Mouse (Mus musculus) midbrain, embryonic 12.5 days (tissue): ENCODE measurements at regions not wholly inside any gene's neighbourhood (a gene's known extent, or its start where the extent isn't known, plus 50 kb on each side); places are given as distances from the start of the nearest gene placed in this dataset.

ENCODE experiments used
- ATAC-seq: fragments of 200-750 bp; cut with Nextera tagmentation; 2 replicates; pipeline ENCODE4 v1.8.0; 2017; ENCODE audit warnings: low read depth, moderate TSS enrichment, moderate library complexity; ENCODE audit not compliant: low FRiP score
- H3K27ac ChIP-seq: fragments of 300-500 bp; sonication (generic); replicated peaks from 2 replicates; pipeline ENCODE4 v1.5.1; 2016; ENCODE audit warnings: mild to moderate bottlenecking
- H3K27me3 ChIP-seq: fragments of 300-500 bp; sonication (generic); 2 replicates; pipeline ENCODE4 v1.6.1; 2016; ENCODE audit warnings: mild to moderate bottlenecking
- H3K36me3 ChIP-seq: fragments of 300-500 bp; sonication (generic); 2 replicates; pipeline ENCODE4 v1.6.1; 2016
- H3K4me1 ChIP-seq: fragments of 300-500 bp; sonication (generic); 2 replicates; pipeline ENCODE4 v1.6.1; 2016
- H3K4me2 ChIP-seq: fragments of 300-500 bp; sonication (generic); replicated peaks from 2 replicates; pipeline ENCODE4 v1.6.1; 2016; ENCODE audit warnings: mild to moderate bottlenecking, moderate library complexity
- H3K4me3 ChIP-seq: fragments of 300-500 bp; sonication (generic); 2 replicates; pipeline ENCODE4 v1.5.1; 2016; ENCODE audit warnings: mild to moderate bottlenecking
- H3K9ac ChIP-seq: fragments of 300-500 bp; sonication (generic); replicated peaks from 2 replicates; pipeline ENCODE4 v1.6.1; 2016; ENCODE audit warnings: mild to moderate bottlenecking, moderate library complexity
- H3K9me3 ChIP-seq: fragments of 300-500 bp; sonication (generic); 2 replicates; pipeline ENCODE4 v1.6.1; 2016; ENCODE audit warnings: mild to moderate bottlenecking
- WGBS: fragments of 180-500 bp; shearing (Covaris S2); methylation state at CpG from one replicate; pipeline ENCODE4 v1.1.7; 2016; 5-methylcytosine and 5-hydroxymethylcytosine counted together

GRCm38 (mm10) chr3:101181958-101182357 is 71.9 kb upstream of the Ptgfrn start:
- H3K9me3 ChIP-seq, result peaks cover 6% of the 10 kb centered on the region; the same call in 1 of the 2 replicates
- WGBS, result 92% methylated on average over 11 of the region's 11 CpGs

GRCm38 (mm10) chr3:101173954-101174353 is 63.9 kb upstream of the Ptgfrn start:
- H3K4me1 ChIP-seq, result no peaks in the 10 kb centered on the region
- no peaks in the 10 kb centered on the region for H3K27me3 ChIP-seq
- H3K27ac ChIP-seq, result no peak overlapping the region
- H3K4me3 ChIP-seq, result no peak overlapping the region
- H3K9ac ChIP-seq, result no peak overlapping the region
- H3K4me2 ChIP-seq, result no peak overlapping the region
- no peak for ATAC-seq
- H3K36me3 ChIP-seq, result no peaks in the 10 kb centered on the region
- H3K9me3 ChIP-seq, result peaks cover 6% of the 10 kb centered on the region; the same call in 1 of the 2 replicates
- 88% methylated on average over 6 of the region's 6 CpGs for WGBS

More at GRCm38 (mm10) chr3:101181958-101182357, 71.9 kb upstream of the Ptgfrn start:
- Histone ChIP-seq H3K4me3 (no peak overlapping the region), H3K27me3 (no peaks in the 10 kb centered on the region), H3K9ac (no peak overlapping the region), H3K4me1 (no peaks in the 10 kb centered on the region), H3K36me3 (no peaks in the 10 kb centered on the region), H3K27ac (no peak overlapping the region), H3K4me2 (no peak overlapping the region)
- ATAC-seq, result no peak

GRCm38 (mm10) chr3:101170037-101171019 is 60.2 kb upstream of the Ptgfrn start:
- WGBS, result 87% methylated on average over 15 of the region's 15 CpGs
- Histone ChIP-seq H3K9ac (no peak overlapping the region), H3K36me3 (no peaks in the 10 kb centered on the region), H3K27ac (no peak overlapping the region), H3K4me2 (no peak overlapping the region), H3K27me3 (no peaks in the 10 kb centered on the region), H3K4me3 (no peak overlapping the region), H3K4me1 (no peaks in the 10 kb centered on the region), H3K9me3 (no peaks in the 10 kb centered on the region)
- ATAC-seq, result no peak

GRCm38 (mm10) chr3:101167026-101167425 is 56.9 kb upstream of the Ptgfrn start:
- no peaks in the 10 kb centered on the region for H3K9me3 ChIP-seq
- WGBS, result 85% methylated on average over 1 of the region's 1 CpGs

GRCm38 (mm10) chr3:101166580-101166979 is 56.5 kb upstream of the Ptgfrn start:
- Histone ChIP-seq H3K9ac (no peak overlapping the region), H3K27me3 (peaks cover 3% of the 10 kb centered on the region; the same call in 1 of the 2 replicates), H3K9me3 (no peaks in the 10 kb centered on the region), H3K27ac (no peak overlapping the region), H3K4me2 (no peak overlapping the region), H3K36me3 (no peaks in the 10 kb centered on the region), H3K4me3 (no peak overlapping the region), H3K4me1 (peaks cover 16% of the 10 kb centered on the region)
- no peak for ATAC-seq
- WGBS, result 91% methylated on average over 7 of the region's 7 CpGs

More at GRCm38 (mm10) chr3:101167026-101167425, 56.9 kb upstream of the Ptgfrn start:
- H3K4me1 ChIP-seq, result peaks cover 12% of the 10 kb centered on the region
- no peak overlapping the region for H3K9ac ChIP-seq
- H3K27ac ChIP-seq, result no peak overlapping the region
- no peaks in the 10 kb centered on the region for H3K36me3 ChIP-seq
- H3K4me3 ChIP-seq, result no peak overlapping the region
- ATAC-seq, result no peak
- no peak overlapping the region for H3K4me2 ChIP-seq
- H3K27me3 ChIP-seq, result peaks cover 3% of the 10 kb centered on the region; the same call in 1 of the 2 replicates

- no peak overlapping the region for H3K9ac ChIP-seq
- H3K4me1 ChIP-seq, result peaks cover 21% of the 10 kb centered on the region
- 64% methylated on average over 6 of the region's 6 CpGs for WGBS
- H3K9me3 ChIP-seq, result no peaks in the 10 kb centered on the region
- H3K4me2 ChIP-seq, result no peak overlapping the region
- no peak for ATAC-seq
- no peak overlapping the region for H3K4me3 ChIP-seq
- H3K27ac ChIP-seq, result no peak overlapping the region
- H3K27me3 ChIP-seq, result peaks cover 3% of the 10 kb centered on the region; the same call in 1 of the 2 replicates
- no peaks in the 10 kb centered on the region for H3K36me3 ChIP-seq
Measured at GRCm38 (mm10) chr3:101165261-101165660, 55.2 kb upstream of the Ptgfrn start.

GRCm38 (mm10) chr3:101164771-101165170 is 54.7 kb upstream of the Ptgfrn start:
- H3K9ac ChIP-seq, result no peak overlapping the region
- 91% methylated on average over 5 of the region's 5 CpGs for WGBS
- peaks cover 3% of the 10 kb centered on the region; the same call in 1 of the 2 replicates for H3K27me3 ChIP-seq
- no peak overlapping the region for H3K4me3 ChIP-seq
- no peak for ATAC-seq
- H3K9me3 ChIP-seq, result no peaks in the 10 kb centered on the region
- no peak overlapping the region for H3K4me2 ChIP-seq
- H3K36me3 ChIP-seq, result no peaks in the 10 kb centered on the region
- H3K4me1 ChIP-seq, result peaks cover 21% of the 10 kb centered on the region
- H3K27ac ChIP-seq, result no peak overlapping the region

- ATAC-seq, result no peak
- peaks cover 21% of the 10 kb centered on the region for H3K4me1 ChIP-seq
- WGBS, result 87% methylated on average over 4 of the region's 4 CpGs
- no peak overlapping the region for H3K27ac ChIP-seq
- H3K4me2 ChIP-seq, result no peak overlapping the region
- H3K9ac ChIP-seq, result no peak overlapping the region
- no peaks in the 10 kb centered on the region for H3K36me3 ChIP-seq
- no peak overlapping the region for H3K4me3 ChIP-seq
- peaks cover 3% of the 10 kb centered on the region; the same call in 1 of the 2 replicates for H3K27me3 ChIP-seq
- no peaks in the 10 kb centered on the region for H3K9me3 ChIP-seq
Measured at GRCm38 (mm10) chr3:101163991-101164434, 53.9 kb upstream of the Ptgfrn start.

GRCm38 (mm10) chr3:101163160-101163990 is 53.3 kb upstream of the Ptgfrn start:
- no peak for ATAC-seq
- no peaks in the 10 kb centered on the region for H3K36me3 ChIP-seq
- no peak overlapping the region for H3K4me3 ChIP-seq
- peaks cover 21% of the 10 kb centered on the region for H3K4me1 ChIP-seq
- H3K9me3 ChIP-seq, result no peaks in the 10 kb centered on the region
- no peak overlapping the region for H3K9ac ChIP-seq
- no peak overlapping the region for H3K4me2 ChIP-seq
- peaks cover 3% of the 10 kb centered on the region; the same call in 1 of the 2 replicates for H3K27me3 ChIP-seq
- no peak overlapping the region for H3K27ac ChIP-seq
- 46% methylated on average over 16 of the region's 16 CpGs for WGBS

GRCm38 (mm10) chr3:101162536-101163159 is 52.6 kb upstream of the Ptgfrn start:
- Histone ChIP-seq H3K9me3 (no peaks in the 10 kb centered on the region), H3K4me1 (peaks cover 21% of the 10 kb centered on the region), H3K36me3 (no peaks in the 10 kb centered on the region), H3K4me2 (no peak overlapping the region), H3K27me3 (peaks cover 3% of the 10 kb centered on the region; the same call in 1 of the 2 replicates), H3K9ac (no peak overlapping the region), H3K27ac (no peak overlapping the region), H3K4me3 (no peak overlapping the region)
- 57% methylated on average over 14 of the region's 14 CpGs for WGBS
- no peak for ATAC-seq

- 0 out of 2 replicates have a peak overlapping the region, but pooled peaks have one; percentile 25 for H3K27ac ChIP-seq
- peak overlapping the region; percentile 23; the same call in 1 of the 2 replicates for H3K4me2 ChIP-seq
- ATAC-seq, result peak; percentile 41; the same call in 1 of the 2 replicates
Measured at GRCm38 (mm10) chr3:101161941-101162531, 52.0 kb upstream of the Ptgfrn start.

More at GRCm38 (mm10) chr3:101161941-101162531, 52.0 kb upstream of the Ptgfrn start:
- Histone ChIP-seq H3K36me3 (no peaks in the 10 kb centered on the region), H3K9ac (no peak overlapping the region; the same call in 1 of the 2 replicates), H3K27me3 (peaks cover 3% of the 10 kb centered on the region; the same call in 1 of the 2 replicates), H3K4me3 (no peak overlapping the region), H3K4me1 (peaks cover 21% of the 10 kb centered on the region), H3K9me3 (no peaks in the 10 kb centered on the region)
- WGBS, result 42% methylated on average over 14 of the region's 14 CpGs
